Mouse (Mus musculus): ENCODE results near the gene Lmo7.

Gene Lmo7

DNA sequence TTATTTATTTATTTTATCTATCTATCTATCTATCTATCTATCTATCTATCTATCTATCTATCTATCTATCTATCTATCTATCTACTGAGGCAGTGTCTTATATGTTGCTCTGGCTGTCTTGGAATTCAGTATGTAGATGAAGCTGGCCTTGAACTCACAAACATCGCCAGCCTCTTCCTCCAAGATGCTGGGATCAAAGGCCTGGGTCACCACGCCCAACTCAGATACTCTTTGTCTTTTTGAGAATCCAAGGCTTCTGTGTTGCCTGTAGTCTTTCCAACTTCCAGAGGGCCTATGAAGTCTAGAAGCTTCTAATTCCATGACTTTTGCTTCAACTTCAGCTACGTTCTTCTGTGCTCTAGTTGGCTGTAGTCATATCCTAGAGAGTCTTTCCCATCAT, 48.7 kb downstream of the Lmo7 start:
- no peak for DNase-seq (ENCODE audit: low read depth, low spot score)

DNA sequence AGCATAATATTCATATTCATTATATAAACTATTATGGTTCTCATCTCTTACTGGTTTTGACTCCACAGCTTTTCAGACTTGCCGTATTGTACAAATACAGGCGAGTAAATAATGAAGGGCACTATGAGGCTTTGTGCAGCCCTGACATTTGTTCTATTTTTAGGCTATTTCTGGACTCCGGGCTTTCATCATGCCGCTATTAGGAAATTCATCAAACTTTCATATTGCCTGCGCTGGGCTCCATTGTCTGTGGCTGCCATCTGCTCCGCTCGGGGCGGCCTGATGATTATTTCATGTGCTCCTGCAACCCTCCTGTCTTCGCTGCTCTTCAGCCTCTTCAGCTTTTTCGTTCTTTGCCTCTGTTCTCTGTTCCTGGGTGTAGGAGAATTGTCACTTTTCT, 50.3 kb downstream of the Lmo7 start:
- DNase-seq (ENCODE audit: low read depth, low spot score): no peak

GRCm38 (mm10) chr14:101781219-101781618, 51.5 kb downstream of the Lmo7 start:
- DNase-seq (ENCODE audit: low read depth, low spot score): no peak

DNA sequence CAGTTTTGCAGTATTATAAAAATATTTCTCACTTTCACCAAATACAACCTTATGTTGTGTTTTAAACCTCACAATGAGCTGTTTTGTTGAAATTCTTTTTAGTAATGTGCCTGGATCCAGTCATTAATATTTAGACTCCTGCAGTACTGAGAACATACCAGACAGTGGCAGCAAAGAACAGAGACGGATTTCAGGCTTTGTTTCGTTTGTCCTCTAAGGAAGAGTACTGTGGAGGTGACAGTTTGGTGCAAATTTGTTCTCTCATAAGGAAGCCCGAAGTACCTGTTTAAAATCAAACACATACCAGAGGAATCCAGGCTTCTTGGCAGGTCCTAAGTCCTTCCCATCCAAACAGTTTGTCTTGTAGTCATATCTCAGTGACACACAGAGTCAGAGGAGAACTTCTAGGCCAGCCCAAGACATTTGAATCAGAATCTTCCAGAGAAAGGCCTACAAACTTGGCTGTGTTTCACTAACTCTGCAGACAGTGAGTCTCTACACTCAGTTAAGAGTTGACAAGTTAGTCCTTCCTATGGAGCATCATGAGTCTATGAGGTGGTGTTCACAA, 52.3 kb downstream of the Lmo7 start:
- peak; percentile 72 for DNase-seq (ENCODE audit: low read depth, low spot score)

DNA sequence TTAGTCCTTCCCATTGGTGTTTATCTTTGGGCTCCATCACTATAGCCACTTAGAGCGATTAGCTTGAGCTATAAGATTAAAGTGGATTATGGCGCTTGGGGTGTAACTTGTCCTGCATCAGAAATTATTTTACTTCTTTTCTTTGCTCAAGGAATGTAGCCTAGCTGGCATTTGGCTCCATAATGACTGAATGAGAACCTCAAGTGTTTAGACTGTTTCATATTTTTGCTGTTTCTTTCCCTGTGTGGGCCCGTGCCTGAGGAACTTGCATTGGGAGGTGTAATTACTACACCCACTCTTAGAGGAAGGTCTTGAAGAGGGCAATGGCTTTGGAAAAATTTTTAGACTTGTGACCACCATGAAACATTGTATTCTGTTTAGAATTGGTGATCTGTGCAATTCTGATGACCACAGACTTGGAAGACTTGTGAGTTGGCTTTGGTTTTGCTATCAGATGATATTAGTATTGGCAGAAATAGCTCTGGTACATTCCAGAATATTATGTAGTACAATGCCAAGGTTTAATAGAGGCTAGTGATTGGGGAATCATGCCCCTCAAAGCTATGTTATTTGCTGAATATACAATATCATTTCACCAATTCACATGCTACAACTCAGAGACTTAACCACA, 54.7 kb downstream of the Lmo7 start:
- DNase-seq (ENCODE audit: low read depth, low spot score): no peak

- peak; percentile 12 for DNase-seq (ENCODE audit: low read depth, low spot score)
Observed at GRCm38 (mm10) chr14:101787903-101788302, 58.1 kb downstream of the Lmo7 start.

DNA sequence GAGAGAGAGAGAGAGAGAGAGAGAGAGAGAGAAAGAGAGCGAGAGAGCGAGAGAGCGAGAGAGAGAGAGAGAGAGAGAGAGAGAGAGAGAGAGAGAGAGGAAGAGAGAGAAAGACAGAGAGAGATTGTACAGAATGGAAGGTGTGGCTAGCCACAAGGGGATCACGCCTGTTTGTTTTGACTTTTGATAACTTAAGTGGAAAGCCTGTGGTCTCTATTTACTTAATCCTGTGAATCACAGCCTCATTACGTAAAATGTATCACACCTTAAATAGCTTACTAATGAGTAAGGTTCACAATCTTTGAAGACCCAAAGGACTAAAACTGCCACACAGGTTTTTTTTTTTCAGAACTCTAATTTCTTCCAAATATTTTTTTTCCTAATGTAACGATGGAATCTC, 58.7 kb downstream of the Lmo7 start:
- no peak for DNase-seq (ENCODE audit: low read depth, low spot score)

- DNase-seq (ENCODE audit: low read depth, low spot score): no peak
Observed at GRCm38 (mm10) chr14:101794553-101795177, 64.9 kb downstream of the Lmo7 start.

DNA sequence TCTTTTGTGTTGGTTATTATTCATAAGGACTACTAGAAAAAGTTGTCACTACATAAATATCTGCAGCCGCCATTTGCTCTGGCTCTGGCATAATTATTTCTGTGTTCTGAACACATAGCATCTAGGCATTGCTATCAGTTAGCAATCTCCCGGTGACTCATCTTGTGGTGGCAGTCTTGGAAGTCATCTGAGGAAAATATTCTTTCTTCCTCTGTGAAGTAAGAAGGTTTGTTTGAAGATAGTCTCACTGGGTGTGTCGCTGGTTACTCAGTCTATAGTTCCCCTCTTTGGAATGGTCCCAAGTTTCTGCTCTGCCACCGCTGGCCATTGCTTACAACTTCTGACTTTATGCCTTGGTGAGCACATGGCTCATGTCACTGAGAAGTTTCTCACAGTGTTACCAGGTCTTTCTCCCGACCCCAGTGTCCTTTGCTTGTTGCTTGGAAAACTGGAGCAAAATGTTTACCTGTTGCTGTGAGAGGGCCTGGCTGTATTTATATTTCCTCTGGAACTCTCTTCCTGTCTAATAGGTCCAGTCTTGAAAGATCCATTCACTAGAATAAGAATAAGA, 68.3 kb downstream of the Lmo7 start:
- DNase-seq (ENCODE audit: low read depth, low spot score): peak; percentile 22

DNA sequence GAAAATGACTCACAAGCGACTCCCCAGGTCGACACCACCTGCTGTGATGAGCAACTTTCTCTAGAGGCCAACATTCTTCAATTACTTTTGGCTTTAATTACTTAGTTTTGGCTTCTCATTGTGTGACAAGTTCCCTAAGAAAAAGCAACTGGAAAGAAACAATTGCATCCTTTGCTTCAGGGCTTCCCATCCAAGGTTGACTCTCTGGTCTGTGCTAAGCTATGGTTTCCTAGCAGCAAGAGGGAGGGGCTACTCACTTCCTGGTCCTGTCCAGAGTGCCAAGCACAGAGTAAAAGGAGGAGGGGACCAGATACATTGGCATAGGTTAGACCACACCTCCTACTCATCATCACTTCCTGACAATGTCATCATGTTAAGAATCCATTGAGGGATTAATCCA, 69.0 kb downstream of the Lmo7 start:
- DNase-seq (ENCODE audit: low read depth, low spot score): no peak

DNA sequence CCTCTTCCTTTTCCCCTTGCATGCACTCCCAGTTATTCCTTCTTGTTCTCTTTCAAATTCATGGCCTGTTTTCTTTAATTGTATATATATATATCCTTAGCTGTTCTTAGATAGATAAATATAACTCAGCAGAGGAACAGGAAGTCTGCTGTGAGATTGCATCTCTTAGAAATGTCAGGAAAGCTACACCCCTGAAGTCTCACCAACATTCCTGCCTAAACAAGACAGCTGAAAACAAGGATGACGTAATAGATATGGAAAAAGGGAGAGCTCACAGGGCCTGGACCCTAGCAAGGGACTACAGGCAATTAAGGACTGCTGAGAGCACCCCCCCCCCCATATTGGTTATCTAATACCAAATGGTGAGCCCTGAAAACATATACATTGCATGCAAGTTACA, 71.9 kb downstream of the Lmo7 start:
- peak; percentile 18 for DNase-seq (ENCODE audit: low read depth, low spot score)

GRCm38 (mm10) chr14:101804119-101804518, 74.4 kb downstream of the Lmo7 start:
- no peak for DNase-seq (ENCODE audit: low read depth, low spot score)

GRCm38 (mm10) chr14:101804562-101805327, 75.0 kb downstream of the Lmo7 start:
- DNase-seq (ENCODE audit: low read depth, low spot score): peak; percentile 35

DNA sequence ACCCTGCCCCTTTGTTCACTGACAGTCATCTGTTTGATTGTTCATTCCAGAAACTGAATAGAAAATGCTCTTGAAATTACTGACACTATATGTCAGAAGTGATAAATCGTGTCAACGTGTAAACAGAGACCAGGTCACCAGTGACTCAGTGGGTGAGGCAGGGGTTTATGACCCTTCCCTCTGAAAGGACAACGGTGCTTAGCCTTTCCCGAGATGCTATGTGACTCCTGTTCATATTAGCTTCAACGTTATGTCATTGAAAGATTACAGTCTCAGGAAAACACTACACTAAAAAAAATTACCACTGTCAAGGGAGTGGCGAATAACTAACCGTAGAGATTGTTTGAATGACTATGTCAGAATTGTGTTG, 75.6 kb downstream of the Lmo7 start:
- DNase-seq (ENCODE audit: low read depth, low spot score): no peak

GRCm38 (mm10) chr14:101806058-101806457, 76.3 kb downstream of the Lmo7 start:
- no peak for DNase-seq (ENCODE audit: low read depth, low spot score)

- DNase-seq (ENCODE audit: low read depth, low spot score): no peak
Observed at GRCm38 (mm10) chr14:101806607-101807006, 76.8 kb downstream of the Lmo7 start.

DNA sequence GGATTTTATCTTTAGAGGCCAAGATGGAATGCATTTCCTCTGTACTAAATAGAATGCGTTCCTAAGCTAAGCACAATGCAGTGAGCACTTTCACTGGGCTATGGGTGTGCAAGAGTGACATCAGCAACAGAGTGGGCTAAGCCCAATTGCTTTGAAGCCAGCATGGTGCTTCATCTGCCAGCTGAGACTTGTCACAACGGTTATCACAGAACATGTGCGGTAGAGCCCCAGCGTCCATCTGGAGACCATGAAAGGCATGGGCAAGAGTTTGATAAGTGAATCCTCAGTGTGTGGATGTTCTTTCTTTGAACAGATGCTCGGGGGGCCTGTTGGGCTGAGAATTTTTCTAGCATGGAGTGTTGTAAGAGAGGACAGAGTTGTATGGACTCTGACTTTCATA, 86.7 kb downstream of the Lmo7 start:
- peak; percentile 21 for DNase-seq (ENCODE audit: low read depth, low spot score)

- no peak for DNase-seq (ENCODE audit: low read depth, low spot score)
Observed at GRCm38 (mm10) chr14:101822390-101822789, 92.6 kb downstream of the Lmo7 start.

DNA sequence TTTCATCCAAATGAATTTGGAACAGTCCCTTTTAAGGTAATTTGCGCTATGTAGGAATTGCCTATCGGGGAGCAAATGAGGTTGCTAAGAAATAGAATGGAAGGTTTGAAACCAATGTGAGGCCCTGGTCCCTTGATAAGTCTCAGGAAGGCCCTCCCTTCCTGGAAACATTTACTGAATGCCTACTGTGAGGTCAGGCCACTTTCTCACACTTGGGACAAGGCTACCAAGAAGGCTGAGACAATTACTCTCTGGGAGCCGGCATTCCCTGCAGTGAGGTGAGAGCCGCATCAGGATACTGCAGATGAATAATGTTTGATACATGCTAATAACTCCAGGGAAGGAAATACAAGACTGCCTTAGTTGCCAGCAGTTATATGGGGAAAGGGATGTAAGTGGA, 93.1 kb downstream of the Lmo7 start:
- DNase-seq (ENCODE audit: low read depth, low spot score): no peak

DNA sequence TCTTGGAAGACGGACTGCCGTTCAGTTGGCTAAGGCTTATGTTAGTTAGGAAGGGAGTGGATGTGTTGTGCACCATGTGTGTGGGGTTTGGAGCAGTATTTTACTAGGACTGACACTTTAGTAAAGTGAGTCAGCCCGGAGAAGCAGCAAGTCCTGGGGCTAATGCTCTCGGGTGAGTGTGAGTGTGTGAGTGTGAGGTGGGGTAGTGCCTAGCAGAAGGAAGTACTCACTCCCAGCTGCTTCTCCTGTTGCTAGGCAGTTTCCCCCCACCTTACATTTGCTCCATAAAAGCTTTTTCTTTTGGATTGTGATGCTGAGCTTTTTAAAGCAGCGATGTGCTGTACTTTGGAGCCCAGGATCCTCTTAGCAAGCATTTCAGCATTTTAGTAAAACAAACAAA, 99.9 kb downstream of the Lmo7 start:
- peak; percentile 40 for DNase-seq (ENCODE audit: low read depth, low spot score)

GRCm38 (mm10) chr14:101830116-101830515, 100.4 kb downstream of the Lmo7 start:
- no peak for DNase-seq (ENCODE audit: low read depth, low spot score)

DNA sequence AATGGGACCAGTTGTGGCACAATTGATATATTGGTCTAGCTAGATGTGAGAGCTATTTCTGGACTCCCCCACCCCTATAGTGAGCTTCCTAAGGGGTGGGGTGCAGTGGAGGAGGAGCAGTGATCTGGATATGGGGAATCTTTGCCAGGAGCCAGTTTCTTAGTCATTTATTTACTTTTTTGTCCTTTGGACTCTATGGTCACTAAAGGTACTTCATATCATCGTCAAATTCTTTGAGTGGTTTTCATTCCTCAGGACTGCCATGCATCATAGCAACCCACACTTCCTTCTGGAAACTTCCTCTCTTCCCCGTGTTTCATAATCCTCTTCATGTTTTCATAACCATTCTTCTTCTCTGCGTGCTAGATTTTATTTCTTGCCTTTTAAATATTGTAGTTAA, 104.4 kb downstream of the Lmo7 start:
- DNase-seq (ENCODE audit: low read depth, low spot score): no peak

All from brain, adult 2 months (tissue).